Mouse (Mus musculus): ENCODE results near the gene Tardbp. TPM values are rescaled to one million over a fixed set of nuclear protein-coding genes. Genes with fewer than 3 reads are reported as not detected.

Tardbp gene
- polyA plus RNA-seq, 1 experiment from 2014 or later, result 153 TPM

DNA sequence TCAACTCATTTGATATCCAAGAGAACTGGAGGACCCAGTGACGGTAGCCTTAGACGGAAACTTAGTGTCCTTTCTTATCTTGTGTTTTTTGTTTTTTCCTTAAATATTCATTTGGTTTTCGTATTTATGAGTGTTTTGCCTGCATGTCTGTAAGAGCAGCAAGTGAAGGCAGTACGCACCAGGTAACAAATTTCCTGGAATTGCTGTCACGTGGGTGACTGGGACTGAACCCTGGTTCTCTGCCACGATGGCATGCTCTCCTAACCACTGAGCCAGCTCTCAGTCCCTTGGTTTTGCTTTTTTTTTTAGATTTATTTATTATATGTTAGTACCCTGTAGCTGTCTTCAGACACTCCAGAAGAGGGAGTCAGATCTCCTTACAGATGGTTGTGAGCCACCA is 18.1 kb upstream of the Tardbp start:
- Histone ChIP-seq H3K9ac (ENCODE audit: low read length) (no peak overlapping the region), H3K27me3 (replicated peaks; ENCODE audit: control insufficient read depth, insufficient read depth, low read length) (no peaks in the 10 kb centered on the region), H3K4me1 (replicated peaks; ENCODE audit: control insufficient read depth, insufficient read depth, low read length) (peaks cover 5% of the 10 kb centered on the region; the same call in 1 of the 2 replicates), H3K27ac (ENCODE audit: low read depth) (no peak overlapping the region), H3K4me2 (ENCODE audit: low read length) (no peak overlapping the region), H3K36me3 (ENCODE audit: control insufficient read depth, insufficient read depth, low read length) (no peaks in the 10 kb centered on the region), H3K9me3 (ENCODE audit: control insufficient read depth, low read length) (no peaks in the 10 kb centered on the region), H3K4me3 (ENCODE audit: low read depth, low read length) (no peak overlapping the region)
- ATAC-seq (replicated peaks; ENCODE audit: low FRiP score, low TSS enrichment, low read depth), result no peak
- DNase-seq (ENCODE audit: low spot score), result no peak
- whole genome bisulfite sequencing, result 89% methylated on average over 6 of the region's 6 CpGs

DNA sequence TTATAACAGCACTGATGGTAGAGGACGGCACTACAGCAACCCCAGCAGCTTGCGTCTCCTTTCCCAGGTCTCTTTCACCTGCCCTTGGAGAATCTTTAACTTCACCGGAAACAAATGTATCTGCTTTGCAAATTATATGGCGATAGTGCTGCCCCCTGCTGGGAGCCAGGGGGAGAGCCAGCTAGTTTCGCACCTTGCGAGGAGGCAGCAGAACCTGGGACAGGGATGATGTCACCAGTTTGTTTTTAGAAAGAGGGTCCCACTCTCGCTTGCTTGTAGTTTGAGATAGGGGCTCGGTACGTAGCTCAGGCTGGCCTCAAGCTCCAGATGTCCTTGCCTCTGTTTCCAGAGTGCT is 17.3 kb upstream of the Tardbp start:
- DNase-seq (ENCODE audit: low spot score), result peak; percentile 89
- peaks cover 5% of the 10 kb centered on the region; the same call in 1 of the 2 replicates for H3K4me1 ChIP-seq (replicated peaks; ENCODE audit: control insufficient read depth, insufficient read depth, low read length)
- no peak; the same call in 1 of the 2 replicates for ATAC-seq (replicated peaks; ENCODE audit: low FRiP score, low TSS enrichment, low read depth)
- H3K4me3 ChIP-seq (ENCODE audit: low read depth, low read length), result no peak overlapping the region
- no peak overlapping the region for H3K27ac ChIP-seq (ENCODE audit: low read depth)
- peak overlapping the region; percentile 35 for H3K4me2 ChIP-seq (ENCODE audit: low read length)
- H3K27me3 ChIP-seq (replicated peaks; ENCODE audit: control insufficient read depth, insufficient read depth, low read length), result no peaks in the 10 kb centered on the region
- 0 out of 2 replicates have a peak overlapping the region, but pooled peaks have one; percentile 11 for H3K9ac ChIP-seq (ENCODE audit: low read length)
- H3K9me3 ChIP-seq (ENCODE audit: control insufficient read depth, low read length), result no peaks in the 10 kb centered on the region
- whole genome bisulfite sequencing, result 3% methylated on average over 9 of the region's 9 CpGs
- no peaks in the 10 kb centered on the region for H3K36me3 ChIP-seq (ENCODE audit: control insufficient read depth, insufficient read depth, low read length)

DNA sequence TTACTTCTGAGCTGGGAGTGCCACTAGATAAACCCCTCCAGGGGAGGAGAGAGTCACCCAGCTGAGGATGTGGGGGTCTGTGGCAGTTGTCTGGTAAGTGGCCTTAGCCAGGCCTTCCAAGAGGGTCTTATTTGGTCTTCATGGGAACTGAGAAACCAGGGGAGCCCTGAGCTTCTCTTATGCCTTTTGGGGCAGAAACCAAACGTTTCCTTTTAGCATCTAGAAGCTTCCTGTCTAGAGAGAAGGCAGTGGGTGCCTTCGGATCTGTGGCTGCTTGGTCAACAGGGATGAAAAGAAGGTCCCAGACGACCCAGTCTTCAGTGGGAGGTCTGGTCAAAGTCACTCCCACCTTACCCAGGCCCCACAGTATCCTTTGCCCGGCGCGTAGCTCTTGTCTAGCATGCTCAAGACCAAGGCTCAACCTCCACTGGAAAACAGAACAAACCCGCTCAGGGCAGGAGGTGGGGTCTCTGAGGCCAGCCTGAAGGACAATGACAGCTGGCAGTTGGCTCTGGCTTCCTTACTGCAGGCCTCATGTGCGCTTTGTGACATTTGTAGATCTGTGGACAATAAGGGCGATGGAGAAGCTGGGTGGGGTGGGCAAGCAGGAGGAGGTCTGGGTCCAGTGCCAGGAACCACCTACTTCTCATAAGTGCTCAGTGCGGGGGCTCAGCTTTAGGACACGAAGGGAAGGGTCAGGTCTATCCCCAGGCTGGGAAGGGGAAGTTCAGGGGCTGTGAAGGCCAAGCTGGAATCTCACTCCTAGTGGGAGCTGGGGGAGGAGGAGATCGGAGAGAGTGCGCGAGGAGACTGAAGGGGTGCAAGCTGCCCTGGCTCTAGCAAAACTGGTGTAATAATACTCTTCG is 16.7 kb upstream of the Tardbp start, which contains the start of gene Gm572:
Gm572 (plus strand) TSS at position 27 of the 866 bp plus-strand sequence.
- Histone ChIP-seq H3K27me3 (replicated peaks; ENCODE audit: control insufficient read depth, insufficient read depth, low read length) (no peaks in the 10 kb centered on the region), H3K4me3 (ENCODE audit: low read depth, low read length) (no peak within 1 kb of the TSS), H3K9me3 (ENCODE audit: control insufficient read depth, low read length) (no peaks in the 10 kb centered on the region), H3K4me2 (ENCODE audit: low read length) (peak within 1 kb of the TSS; percentile 35), H3K4me1 (replicated peaks; ENCODE audit: control insufficient read depth, insufficient read depth, low read length) (peaks cover 5% of the 10 kb centered on the region; the same call in 1 of the 2 replicates), H3K9ac (ENCODE audit: low read length) (0 out of 2 replicates have a peak within 1 kb of the TSS, but pooled peaks have one; percentile 11), H3K27ac (ENCODE audit: low read depth) (no peak within 1 kb of the TSS), H3K36me3 (ENCODE audit: control insufficient read depth, insufficient read depth, low read length) (no peaks in the 10 kb centered on the region)
- DNase-seq (ENCODE audit: low spot score) (no peak), ATAC-seq (replicated peaks; ENCODE audit: low FRiP score, low TSS enrichment, low read depth) (no peak)
- 62% methylated on average over 15 of the region's 15 CpGs for WGBS

DNA sequence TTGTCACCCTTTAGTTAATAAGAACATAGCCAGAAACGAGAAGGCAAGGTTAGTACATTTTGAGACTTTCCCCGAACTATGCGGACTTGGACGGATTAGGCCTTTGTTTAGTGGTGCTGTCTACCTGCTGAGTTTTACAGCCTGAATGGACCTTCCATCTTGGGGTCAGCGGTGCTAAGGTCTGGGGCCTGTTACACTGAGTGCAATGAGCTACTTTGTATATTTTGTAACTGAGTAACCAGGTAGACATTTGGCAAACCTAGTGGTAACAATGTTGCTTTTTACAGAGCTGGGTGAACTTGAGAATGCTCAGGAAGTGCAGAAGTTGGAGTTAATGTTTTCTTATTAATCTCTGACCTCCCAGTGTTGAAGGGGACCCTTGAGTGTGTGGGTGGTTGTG is 14.3 kb upstream of the Tardbp start:
- WGBS, result 81% methylated on average over 5 of the region's 5 CpGs
- Histone ChIP-seq H3K36me3 (ENCODE audit: control insufficient read depth, insufficient read depth, low read length) (no peaks in the 10 kb centered on the region), H3K27me3 (replicated peaks; ENCODE audit: control insufficient read depth, insufficient read depth, low read length) (no peaks in the 10 kb centered on the region), H3K9ac (ENCODE audit: low read length) (no peak overlapping the region), H3K27ac (ENCODE audit: low read depth) (no peak overlapping the region), H3K9me3 (ENCODE audit: control insufficient read depth, low read length) (no peaks in the 10 kb centered on the region), H3K4me3 (ENCODE audit: low read depth, low read length) (no peak overlapping the region), H3K4me2 (ENCODE audit: low read length) (no peak overlapping the region), H3K4me1 (replicated peaks; ENCODE audit: control insufficient read depth, insufficient read depth, low read length) (peaks cover 5% of the 10 kb centered on the region; the same call in 1 of the 2 replicates)
- ATAC-seq (replicated peaks; ENCODE audit: low FRiP score, low TSS enrichment, low read depth), result no peak
- DNase-seq (ENCODE audit: low spot score), result no peak

DNA sequence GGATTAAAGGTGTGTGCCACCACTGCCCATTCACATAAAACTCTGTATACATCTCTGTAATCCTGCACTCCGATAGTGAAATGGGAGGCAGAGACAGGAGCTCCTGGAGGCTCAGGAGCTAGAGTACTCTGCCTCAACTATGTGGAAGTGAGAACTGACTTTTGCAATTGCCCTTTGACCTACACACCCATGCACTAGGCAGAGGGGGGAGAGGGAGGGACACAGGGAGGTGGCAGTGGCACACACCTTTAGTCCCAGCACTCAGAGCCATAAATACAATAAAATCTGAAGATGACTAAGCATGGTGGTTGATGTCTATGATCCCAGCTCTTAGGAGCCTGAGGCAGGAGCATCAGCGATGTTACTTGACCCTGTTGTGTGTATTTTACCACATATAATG is 12.6 kb upstream of the Tardbp start:
- Histone ChIP-seq H3K27ac (ENCODE audit: low read depth) (no peak overlapping the region), H3K4me3 (ENCODE audit: low read depth, low read length) (no peak overlapping the region), H3K4me1 (replicated peaks; ENCODE audit: control insufficient read depth, insufficient read depth, low read length) (peaks cover 5% of the 10 kb centered on the region; the same call in 1 of the 2 replicates), H3K9ac (ENCODE audit: low read length) (no peak overlapping the region), H3K36me3 (ENCODE audit: control insufficient read depth, insufficient read depth, low read length) (no peaks in the 10 kb centered on the region), H3K27me3 (replicated peaks; ENCODE audit: control insufficient read depth, insufficient read depth, low read length) (no peaks in the 10 kb centered on the region), H3K9me3 (ENCODE audit: control insufficient read depth, low read length) (no peaks in the 10 kb centered on the region), H3K4me2 (ENCODE audit: low read length) (no peak overlapping the region)
- 0 out of 2 replicates have a peak, but pooled peaks have one; percentile 48 for ATAC-seq (replicated peaks; ENCODE audit: low FRiP score, low TSS enrichment, low read depth)
- 81% methylated on average over 2 of the region's 2 CpGs for WGBS
- DNase-seq (ENCODE audit: low spot score), result no peak

DNA sequence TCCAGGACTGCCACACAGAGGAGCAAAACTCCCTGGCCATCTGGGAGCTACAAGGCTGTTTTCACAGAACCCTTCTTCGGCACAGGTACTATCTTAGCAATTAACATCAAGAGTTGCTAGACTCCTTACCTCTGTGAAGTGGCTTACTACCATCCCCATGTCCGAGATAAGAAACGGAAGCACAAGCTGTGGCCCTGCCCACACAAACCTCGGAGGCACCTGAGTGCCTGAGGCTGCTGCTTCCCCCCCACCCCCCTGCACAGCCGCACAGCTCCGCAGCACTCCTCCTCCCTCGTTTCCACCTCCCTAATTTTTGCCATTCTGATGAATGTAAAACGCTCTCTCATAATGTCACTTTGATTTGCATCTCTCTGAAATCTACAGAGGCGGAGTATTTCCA is 11.5 kb upstream of the Tardbp start:
- WGBS, result 43% methylated on average over 9 of the region's 9 CpGs
- H3K4me1 ChIP-seq (replicated peaks; ENCODE audit: control insufficient read depth, insufficient read depth, low read length), result no peaks in the 10 kb centered on the region
- no peaks in the 10 kb centered on the region for H3K9me3 ChIP-seq (ENCODE audit: control insufficient read depth, low read length)
- H3K4me2 ChIP-seq (ENCODE audit: low read length), result no peak overlapping the region
- no peak overlapping the region for H3K4me3 ChIP-seq (ENCODE audit: low read depth, low read length)
- no peaks in the 10 kb centered on the region for H3K36me3 ChIP-seq (ENCODE audit: control insufficient read depth, insufficient read depth, low read length)
- no peak for DNase-seq (ENCODE audit: low spot score)
- H3K9ac ChIP-seq (ENCODE audit: low read length), result no peak overlapping the region
- ATAC-seq (replicated peaks; ENCODE audit: low FRiP score, low TSS enrichment, low read depth), result no peak
- no peak overlapping the region for H3K27ac ChIP-seq (ENCODE audit: low read depth)
- H3K27me3 ChIP-seq (replicated peaks; ENCODE audit: control insufficient read depth, insufficient read depth, low read length), result no peaks in the 10 kb centered on the region

DNA sequence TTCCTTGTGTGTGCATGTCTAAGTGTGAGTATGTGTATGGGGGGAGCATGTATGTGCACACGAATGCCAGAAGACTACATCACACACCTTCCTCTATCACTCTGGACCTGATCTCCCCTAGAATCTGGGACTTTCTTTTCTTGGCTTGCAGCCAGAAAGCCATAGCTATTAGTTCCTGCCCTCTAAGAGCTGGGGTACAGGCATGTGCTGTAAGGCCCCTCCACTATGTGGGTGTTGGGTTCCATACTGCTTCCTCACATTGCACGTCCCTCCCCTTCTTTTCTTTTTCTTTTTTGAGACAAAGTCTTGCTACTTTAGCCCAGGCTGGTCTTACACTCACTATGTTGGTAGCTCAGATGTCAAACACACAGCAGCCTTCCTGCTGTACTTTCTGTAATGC is 8.5 kb upstream of the Tardbp start:
- Histone ChIP-seq H3K27me3 (replicated peaks; ENCODE audit: control insufficient read depth, insufficient read depth, low read length) (no peaks in the 10 kb centered on the region), H3K27ac (ENCODE audit: low read depth) (no peak overlapping the region), H3K4me3 (ENCODE audit: low read depth, low read length) (no peak overlapping the region), H3K9me3 (ENCODE audit: control insufficient read depth, low read length) (no peaks in the 10 kb centered on the region), H3K4me1 (replicated peaks; ENCODE audit: control insufficient read depth, insufficient read depth, low read length) (no peaks in the 10 kb centered on the region), H3K4me2 (ENCODE audit: low read length) (no peak overlapping the region), H3K9ac (ENCODE audit: low read length) (no peak overlapping the region), H3K36me3 (ENCODE audit: control insufficient read depth, insufficient read depth, low read length) (no peaks in the 10 kb centered on the region)
- WGBS, result 91% methylated on average over 2 of the region's 2 CpGs
- DNase-seq (ENCODE audit: low spot score), result no peak
- no peak for ATAC-seq (replicated peaks; ENCODE audit: low FRiP score, low TSS enrichment, low read depth)

DNA sequence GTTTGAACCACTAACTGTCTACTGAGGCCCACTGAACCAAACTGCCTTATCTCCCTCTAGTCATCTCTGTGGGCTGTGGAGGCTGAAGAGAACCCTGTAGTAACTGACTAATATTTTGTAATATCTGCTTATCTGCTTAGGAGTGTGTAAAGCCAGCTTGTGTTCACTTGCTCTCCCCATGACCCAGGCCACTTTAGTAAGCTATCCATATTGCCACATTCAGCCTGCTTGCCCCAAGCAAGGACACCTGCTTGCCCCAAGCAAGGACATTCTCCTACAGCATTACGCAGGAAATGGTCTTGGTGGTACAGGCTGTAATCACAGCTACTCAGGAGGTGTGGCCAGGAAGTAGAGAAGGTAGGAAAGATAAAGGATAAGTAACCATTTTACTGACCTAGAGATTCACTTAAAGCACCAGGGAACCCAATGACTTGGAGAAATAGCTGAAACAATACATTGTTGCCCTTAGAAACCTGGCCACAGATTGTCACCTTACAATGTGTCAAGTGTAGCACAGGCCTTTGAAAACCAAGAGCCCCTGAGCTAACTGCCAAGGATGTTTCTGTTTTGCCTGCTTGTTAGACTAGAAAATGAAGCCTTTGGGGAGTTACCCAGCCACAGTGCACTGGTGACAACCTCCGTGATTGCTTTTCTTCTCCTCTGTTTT is 6.7 kb upstream of the Tardbp start:
- no peak overlapping the region for H3K4me3 ChIP-seq (ENCODE audit: low read depth, low read length)
- H3K27me3 ChIP-seq (replicated peaks; ENCODE audit: control insufficient read depth, insufficient read depth, low read length), result no peaks in the 10 kb centered on the region
- H3K27ac ChIP-seq (ENCODE audit: low read depth), result no peak overlapping the region
- H3K4me2 ChIP-seq (ENCODE audit: low read length), result no peak overlapping the region
- no peak overlapping the region for H3K9ac ChIP-seq (ENCODE audit: low read length)
- DNase-seq (ENCODE audit: low spot score) (no peak), ATAC-seq (replicated peaks; ENCODE audit: low FRiP score, low TSS enrichment, low read depth) (no peak)
- H3K4me1 ChIP-seq (replicated peaks; ENCODE audit: control insufficient read depth, insufficient read depth, low read length), result no peaks in the 10 kb centered on the region
- H3K9me3 ChIP-seq (ENCODE audit: control insufficient read depth, low read length), result no peaks in the 10 kb centered on the region
- 79% methylated on average over 2 of the region's 2 CpGs for WGBS
- H3K36me3 ChIP-seq (ENCODE audit: control insufficient read depth, insufficient read depth, low read length), result no peaks in the 10 kb centered on the region
